Mouse (Mus musculus): ENCODE data around the gene Emb. TPM values are rescaled to one million over a fixed set of nuclear protein-coding genes. Genes with fewer than 3 reads are reported as not detected.

Emb gene
- polyA plus RNA-seq, 2 experiments = 10.6 to 20.9 TPM

GRCm38 (mm10) chr13:117219871-117220500 is 11.7 kb downstream of the Emb start:
- Histone ChIP-seq H3K9me3 (ENCODE audit: control insufficient read depth, low read length) (no peaks in the 10 kb centered on the region), H3K27ac (no peak overlapping the region), H3K4me1 (replicated peaks; ENCODE audit: control insufficient read depth in 2 of 2, insufficient read depth in 2 of 2, low read length in 1 of 2) (peaks cover 0 to 4% of the 10 kb centered on the region in 2 experiments; a peak in 1 of 4 replicates), H3K4me2 (ENCODE audit: low read depth) (peak overlapping the region; percentile 57), H3K9ac (replicated peaks) (no peak overlapping the region), H3K27me3 (ENCODE audit: control insufficient read depth, insufficient read depth, low read length) (peaks cover 26% of the 10 kb centered on the region), H3K36me3 (replicated peaks; ENCODE audit: control insufficient read depth, insufficient read depth, low read depth) (no peaks in the 10 kb centered on the region), H3K4me3 (ENCODE audit: insufficient read depth in 1 of 2, low read depth in 2 of 2, low read length in 2 of 2) (peak overlapping the region; percentile 36 to 53; a peak in 3 of 4 replicates)
- DNase-seq (ENCODE audit: low read depth in 3 of 3, low spot score in 3 of 3) = no peak
- TF ChIP-seq EP300 (IDR thresholded peaks at IDR 0.05; ENCODE audit: low read depth) (no peak), CTCF (IDR thresholded peaks at IDR 0.05; ENCODE audit: low read depth) (no peak)
- no peak for ATAC-seq (ENCODE audit: insufficient read depth)
- WGBS (ENCODE audit: insufficient replicate concordance) = 18% methylated on average over 16 of the region's 16 CpGs

DNA sequence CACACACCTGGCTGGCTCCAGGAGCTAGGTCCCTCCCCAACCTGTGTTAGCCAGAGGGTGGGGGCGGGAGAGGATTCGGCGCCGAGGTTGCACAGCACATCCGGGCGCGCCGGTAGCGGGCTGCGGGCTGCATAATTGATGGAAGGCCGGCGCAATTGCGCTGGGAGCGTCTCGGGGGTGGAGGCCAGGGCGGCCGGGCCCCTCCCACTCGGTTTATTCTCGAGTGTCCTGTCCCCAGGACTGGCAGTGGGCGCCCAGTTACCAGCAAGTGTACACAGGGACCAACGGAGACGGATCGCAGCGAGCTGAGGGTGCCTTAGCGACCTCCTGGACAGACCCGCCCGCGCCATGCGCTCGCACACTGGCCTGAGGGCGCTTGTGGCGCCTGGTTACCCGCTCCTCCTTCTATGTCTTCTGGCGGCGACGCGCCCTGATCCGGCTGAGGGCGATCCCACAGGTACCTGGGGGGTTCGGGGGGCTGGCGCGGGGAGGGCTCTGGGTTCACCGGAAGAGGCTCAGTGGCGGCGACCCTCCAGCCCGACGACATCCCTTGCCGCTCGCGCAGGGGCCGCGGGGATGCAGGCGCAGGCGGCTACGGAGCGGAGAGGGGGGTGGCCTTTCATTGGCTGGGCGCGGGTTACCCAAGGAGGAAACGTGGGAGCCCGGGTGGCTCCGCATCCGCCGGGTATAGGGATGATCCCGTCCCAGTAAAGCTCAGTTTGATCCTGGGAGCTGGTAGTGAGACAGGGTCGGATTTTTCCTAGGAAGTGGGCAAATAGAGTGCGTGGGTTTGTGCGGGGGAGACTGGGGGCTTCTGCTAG is 12.4 kb downstream of the Emb start, which contains the start of gene Gm17509:
Gene Gm17509 (minus strand): TSS at position 575 of the 821 bp plus-strand sequence.
- WGBS (ENCODE audit: insufficient replicate concordance) = under 1% methylated on average over 66 of the region's 67 CpGs
- Histone ChIP-seq H3K9ac (replicated peaks) (no peak within 1 kb of the TSS; the same call in 1 of the 2 replicates), H3K36me3 (replicated peaks; ENCODE audit: control insufficient read depth, insufficient read depth, low read depth) (no peaks in the 10 kb centered on the region), H3K4me1 (replicated peaks; ENCODE audit: control insufficient read depth in 2 of 2, insufficient read depth in 2 of 2, low read length in 1 of 2) (peaks cover 0 to 4% of the 10 kb centered on the region in 2 experiments; a peak in 1 of 4 replicates), H3K4me2 (ENCODE audit: low read depth) (peak within 1 kb of the TSS; percentile 57), H3K27ac (no peak within 1 kb of the TSS), H3K27me3 (ENCODE audit: control insufficient read depth, insufficient read depth, low read length) (peaks cover 26% of the 10 kb centered on the region), H3K9me3 (ENCODE audit: control insufficient read depth, low read length) (no peaks in the 10 kb centered on the region), H3K4me3 (ENCODE audit: insufficient read depth in 1 of 2, low read depth in 2 of 2, low read length in 2 of 2) (peak within 1 kb of the TSS; percentile 36 to 53)
- DNase-seq (ENCODE audit: low read depth in 3 of 3, low spot score in 3 of 3) = no peak
- ATAC-seq (ENCODE audit: insufficient read depth) = peak; percentile 36
- no peak for TF ChIP-seq EP300 (IDR thresholded peaks at IDR 0.05; ENCODE audit: low read depth)
- TF ChIP-seq CTCF (IDR thresholded peaks at IDR 0.05; ENCODE audit: low read depth) = no peak

GRCm38 (mm10) chr13:117223125-117223524 is 14.8 kb downstream of the Emb start:
- TF ChIP-seq CTCF (IDR thresholded peaks at IDR 0.05; ENCODE audit: low read depth) (no peak), EP300 (IDR thresholded peaks at IDR 0.05; ENCODE audit: low read depth) (no peak)
- no peak for ATAC-seq (ENCODE audit: insufficient read depth)
- 13% methylated on average over 5 of the region's 5 CpGs for WGBS (ENCODE audit: insufficient replicate concordance)

GRCm38 (mm10) chr13:117224901-117225300 is 16.6 kb downstream of the Emb start:
- TF ChIP-seq EP300 (IDR thresholded peaks at IDR 0.05; ENCODE audit: low read depth) (no peak), CTCF (IDR thresholded peaks at IDR 0.05; ENCODE audit: low read depth) (no peak)
- no peak overlapping the region for H3K4me2 ChIP-seq (ENCODE audit: low read depth)
- no peak for ATAC-seq (ENCODE audit: insufficient read depth)
- 0 out of 4 replicates have a peak, but pooled peaks cover 0 to 2% of the 10 kb centered on the region in 2 experiments for H3K4me1 ChIP-seq (replicated peaks; ENCODE audit: control insufficient read depth in 2 of 2, insufficient read depth in 2 of 2, low read length in 1 of 2)
- WGBS (ENCODE audit: insufficient replicate concordance) = 45% methylated on average over 2 of the region's 2 CpGs
- H3K36me3 ChIP-seq (replicated peaks; ENCODE audit: control insufficient read depth, insufficient read depth, low read depth) = no peaks in the 10 kb centered on the region
- no peaks in the 10 kb centered on the region for H3K9me3 ChIP-seq (ENCODE audit: control insufficient read depth, low read length)
- no peak overlapping the region for H3K9ac ChIP-seq (replicated peaks)
- peaks cover 19% of the 10 kb centered on the region for H3K27me3 ChIP-seq (ENCODE audit: control insufficient read depth, insufficient read depth, low read length)
- no peak for DNase-seq (ENCODE audit: low read depth in 3 of 3, low spot score in 3 of 3)
- H3K4me3 ChIP-seq (ENCODE audit: insufficient read depth in 1 of 2, low read depth in 2 of 2, low read length in 2 of 2) = no peak overlapping the region
- no peak overlapping the region for H3K27ac ChIP-seq

More at GRCm38 (mm10) chr13:117223125-117223524, 14.8 kb downstream of the Emb start:
- no peak overlapping the region for H3K4me3 ChIP-seq (ENCODE audit: insufficient read depth in 1 of 2, low read depth in 2 of 2, low read length in 2 of 2)
- H3K27ac ChIP-seq = no peak overlapping the region
- H3K27me3 ChIP-seq (ENCODE audit: control insufficient read depth, insufficient read depth, low read length) = peaks cover 26% of the 10 kb centered on the region
- 0 out of 4 replicates have a peak, but pooled peaks cover 0 to 2% of the 10 kb centered on the region in 2 experiments for H3K4me1 ChIP-seq (replicated peaks; ENCODE audit: control insufficient read depth in 2 of 2, insufficient read depth in 2 of 2, low read length in 1 of 2)
- no peaks in the 10 kb centered on the region for H3K36me3 ChIP-seq (replicated peaks; ENCODE audit: control insufficient read depth, insufficient read depth, low read depth)
- H3K9me3 ChIP-seq (ENCODE audit: control insufficient read depth, low read length) = no peaks in the 10 kb centered on the region
- no peak overlapping the region for H3K4me2 ChIP-seq (ENCODE audit: low read depth)
- no peak for DNase-seq (ENCODE audit: low read depth in 3 of 3, low spot score in 3 of 3)
- no peak overlapping the region for H3K9ac ChIP-seq (replicated peaks)

DNA sequence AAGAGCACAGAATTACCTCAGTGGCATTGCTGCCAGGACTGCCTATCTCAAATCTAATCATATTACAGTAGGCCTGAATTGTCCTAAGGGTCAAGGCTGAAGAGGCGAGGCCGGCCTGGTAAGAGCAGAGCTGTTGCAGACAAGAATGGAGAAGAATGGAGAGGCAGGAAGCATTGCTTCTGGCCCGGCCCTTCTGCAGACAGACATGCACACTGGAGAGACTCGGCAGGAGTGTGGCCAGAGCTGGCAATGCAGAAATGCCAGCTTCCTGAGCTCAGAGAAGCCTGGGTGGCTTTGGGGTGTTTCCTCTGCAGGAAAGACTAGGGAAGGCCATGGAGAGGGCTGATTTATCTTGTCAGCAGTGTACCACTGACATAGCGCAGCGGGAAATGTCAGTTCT is 17.2 kb downstream of the Emb start:
- Histone ChIP-seq H3K36me3 (replicated peaks; ENCODE audit: control insufficient read depth, insufficient read depth, low read depth) (no peaks in the 10 kb centered on the region), H3K4me3 (ENCODE audit: insufficient read depth in 1 of 2, low read depth in 2 of 2, low read length in 2 of 2) (no peak overlapping the region), H3K4me1 (replicated peaks; ENCODE audit: control insufficient read depth in 2 of 2, insufficient read depth in 2 of 2, low read length in 1 of 2) (0 out of 4 replicates have a peak, but pooled peaks cover 0 to 2% of the 10 kb centered on the region in 2 experiments), H3K4me2 (ENCODE audit: low read depth) (no peak overlapping the region), H3K27ac (no peak overlapping the region), H3K9ac (replicated peaks) (no peak overlapping the region), H3K27me3 (ENCODE audit: control insufficient read depth, insufficient read depth, low read length) (peaks cover 13% of the 10 kb centered on the region), H3K9me3 (ENCODE audit: control insufficient read depth, low read length) (no peaks in the 10 kb centered on the region)
- WGBS (ENCODE audit: insufficient replicate concordance) = 50% methylated on average over 6 of the region's 6 CpGs
- TF ChIP-seq EP300 (IDR thresholded peaks at IDR 0.05; ENCODE audit: low read depth) = no peak
- TF ChIP-seq CTCF (IDR thresholded peaks at IDR 0.05; ENCODE audit: low read depth) = no peak
- ATAC-seq (ENCODE audit: insufficient read depth) (no peak), DNase-seq (ENCODE audit: low read depth in 3 of 3, low spot score in 3 of 3) (no peak)
